Mouse (Mus musculus): ENCODE measurements at regions not wholly inside any gene's neighbourhood (a gene's known extent, or its start where the extent isn't known, plus 50 kb on each side); places are given as distances from the start of the nearest gene placed in this dataset.

- no peak for ATAC-seq (ENCODE audit: insufficient read depth)
- no peak for TF ChIP-seq EP300 (IDR thresholded peaks at IDR 0.05; ENCODE audit: low read depth)
- TF ChIP-seq CTCF (IDR thresholded peaks at IDR 0.05; ENCODE audit: low read depth), result no peak
- WGBS (ENCODE audit: insufficient replicate concordance), result 12% methylated on average over 10 of the region's 10 CpGs
Measured at GRCm38 (mm10) chr11:57911698-57912283, 79.2 kb upstream of the Hand1 start.

DNA sequence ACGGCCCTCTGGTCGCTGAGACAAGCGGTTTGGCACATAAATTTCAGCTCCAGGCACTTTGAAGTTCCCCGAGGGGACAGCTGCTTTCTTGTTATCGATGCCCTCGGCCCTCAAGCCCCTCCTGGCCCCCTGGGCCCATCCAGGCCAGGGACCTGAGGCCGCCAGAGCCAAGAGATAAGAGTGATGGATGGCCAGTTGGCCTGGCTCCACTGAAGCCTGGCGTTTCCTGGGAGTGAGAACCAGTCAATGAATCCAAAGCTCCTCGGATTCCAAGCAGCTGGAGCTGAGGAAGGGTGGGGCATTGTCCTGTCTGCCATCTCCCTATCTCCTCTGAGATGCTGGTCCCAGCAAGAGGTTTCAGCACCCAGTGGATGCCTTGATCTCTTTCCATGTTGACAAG, 71.6 kb upstream of the Hand1 start:
- no peak for ATAC-seq (ENCODE audit: insufficient read depth)
- WGBS (ENCODE audit: insufficient replicate concordance), result 15% methylated on average over 9 of the region's 9 CpGs

More at GRCm38 (mm10) chr11:57911698-57912283, 79.2 kb upstream of the Hand1 start:
- no peak overlapping the region for H3K4me2 ChIP-seq (ENCODE audit: low read depth)
- H3K4me1 ChIP-seq (replicated peaks; ENCODE audit: control insufficient read depth in 2 of 2, insufficient read depth in 2 of 2, low read length in 1 of 2), result peaks cover 0 to 3% of the 10 kb centered on the region in 2 experiments; a peak in 1 of 4 replicates
- no peaks in the 10 kb centered on the region for H3K36me3 ChIP-seq (replicated peaks; ENCODE audit: control insufficient read depth, insufficient read depth, low read depth)
- no peaks in the 10 kb centered on the region for H3K9me3 ChIP-seq (ENCODE audit: control insufficient read depth, low read length)
- H3K27me3 ChIP-seq (ENCODE audit: control insufficient read depth, insufficient read depth, low read length), result no peaks in the 10 kb centered on the region
- no peak for DNase-seq (ENCODE audit: low read depth in 3 of 3, low spot score in 3 of 3)
- no peak overlapping the region for H3K27ac ChIP-seq
- no peak overlapping the region for H3K9ac ChIP-seq (replicated peaks)
- no peak overlapping the region for H3K4me3 ChIP-seq (ENCODE audit: insufficient read depth in 1 of 2, low read depth in 2 of 2, low read length in 2 of 2)

GRCm38 (mm10) chr11:57899335-57899734, 66.7 kb upstream of the Hand1 start:
- no peak overlapping the region for H3K4me3 ChIP-seq (ENCODE audit: insufficient read depth in 1 of 2, low read depth in 2 of 2, low read length in 2 of 2)
- H3K27ac ChIP-seq, result no peak overlapping the region
- ATAC-seq (ENCODE audit: insufficient read depth), result no peak
- H3K9ac ChIP-seq (replicated peaks), result no peak overlapping the region
- TF ChIP-seq EP300 (IDR thresholded peaks at IDR 0.05; ENCODE audit: low read depth) (no peak), CTCF (IDR thresholded peaks at IDR 0.05; ENCODE audit: low read depth) (no peak)
- DNase-seq (ENCODE audit: low read depth in 3 of 3, low spot score in 3 of 3), result no peak
- H3K36me3 ChIP-seq (replicated peaks; ENCODE audit: control insufficient read depth, insufficient read depth, low read depth), result no peaks in the 10 kb centered on the region
- H3K4me1 ChIP-seq (replicated peaks; ENCODE audit: control insufficient read depth in 2 of 2, insufficient read depth in 2 of 2, low read length in 1 of 2), result no peaks in the 10 kb centered on the region
- WGBS (ENCODE audit: insufficient replicate concordance), result 30% methylated on average over 4 of the region's 4 CpGs
- no peaks in the 10 kb centered on the region for H3K9me3 ChIP-seq (ENCODE audit: control insufficient read depth, low read length)
- no peak overlapping the region for H3K4me2 ChIP-seq (ENCODE audit: low read depth)
- no peaks in the 10 kb centered on the region for H3K27me3 ChIP-seq (ENCODE audit: control insufficient read depth, insufficient read depth, low read length)

More for the DNA sequence above, 71.6 kb upstream of the Hand1 start:
- Histone ChIP-seq H3K27me3 (ENCODE audit: control insufficient read depth, insufficient read depth, low read length) (no peaks in the 10 kb centered on the region), H3K4me3 (ENCODE audit: insufficient read depth in 1 of 2, low read depth in 2 of 2, low read length in 2 of 2) (no peak overlapping the region), H3K4me1 (replicated peaks; ENCODE audit: control insufficient read depth in 2 of 2, insufficient read depth in 2 of 2, low read length in 1 of 2) (no peaks in the 10 kb centered on the region), H3K36me3 (replicated peaks; ENCODE audit: control insufficient read depth, insufficient read depth, low read depth) (no peaks in the 10 kb centered on the region), H3K9ac (replicated peaks) (no peak overlapping the region), H3K9me3 (ENCODE audit: control insufficient read depth, low read length) (no peaks in the 10 kb centered on the region), H3K27ac (no peak overlapping the region), H3K4me2 (ENCODE audit: low read depth) (no peak overlapping the region)
- no peak for DNase-seq (ENCODE audit: low read depth in 3 of 3, low spot score in 3 of 3)
- TF ChIP-seq CTCF (IDR thresholded peaks at IDR 0.05; ENCODE audit: low read depth), result no peak
- no peak for TF ChIP-seq EP300 (IDR thresholded peaks at IDR 0.05; ENCODE audit: low read depth)

DNA sequence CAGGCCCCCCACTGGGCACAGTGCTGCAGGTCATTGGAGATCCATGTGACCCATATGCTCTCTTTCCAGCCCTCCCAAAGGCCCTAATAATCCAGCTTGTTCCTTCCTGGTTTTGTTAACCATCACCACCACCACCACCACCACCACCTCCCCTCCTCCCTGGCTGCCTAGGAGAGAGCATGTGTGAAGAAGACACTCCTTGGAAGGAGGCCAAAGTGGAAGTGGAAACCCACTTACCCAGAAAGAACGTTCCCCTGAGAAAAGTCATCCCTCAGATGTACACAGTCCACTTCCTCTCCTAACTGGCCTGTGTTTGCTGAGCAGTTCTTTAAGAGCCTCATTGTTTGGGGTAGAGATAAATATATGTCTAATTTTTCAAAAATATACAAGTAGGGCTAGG, 62.9 kb upstream of the Hand1 start:
- WGBS (ENCODE audit: insufficient replicate concordance), result 20% methylated on average over 1 of the region's 1 CpGs
- TF ChIP-seq CTCF (IDR thresholded peaks at IDR 0.05; ENCODE audit: low read depth) (no peak), EP300 (IDR thresholded peaks at IDR 0.05; ENCODE audit: low read depth) (no peak)
- H3K4me3 ChIP-seq (ENCODE audit: insufficient read depth in 1 of 2, low read depth in 2 of 2, low read length in 2 of 2), result no peak overlapping the region
- no peaks in the 10 kb centered on the region for H3K9me3 ChIP-seq (ENCODE audit: control insufficient read depth, low read length)
- no peak overlapping the region for H3K27ac ChIP-seq
- no peaks in the 10 kb centered on the region for H3K27me3 ChIP-seq (ENCODE audit: control insufficient read depth, insufficient read depth, low read length)
- H3K36me3 ChIP-seq (replicated peaks; ENCODE audit: control insufficient read depth, insufficient read depth, low read depth), result no peaks in the 10 kb centered on the region
- no peak overlapping the region for H3K4me2 ChIP-seq (ENCODE audit: low read depth)
- H3K9ac ChIP-seq (replicated peaks), result no peak overlapping the region
- DNase-seq (ENCODE audit: low read depth in 3 of 3, low spot score in 3 of 3) (no peak), ATAC-seq (ENCODE audit: insufficient read depth) (no peak)
- no peaks in the 10 kb centered on the region for H3K4me1 ChIP-seq (replicated peaks; ENCODE audit: control insufficient read depth in 2 of 2, insufficient read depth in 2 of 2, low read length in 1 of 2)

GRCm38 (mm10) chr11:57882736-57883635, 50.4 kb upstream of the Hand1 start:
- DNase-seq (ENCODE audit: low read depth in 3 of 3, low spot score in 3 of 3), result no peak
- H3K9ac ChIP-seq (replicated peaks), result no peak overlapping the region
- no peaks in the 10 kb centered on the region for H3K27me3 ChIP-seq (ENCODE audit: control insufficient read depth, insufficient read depth, low read length)
- H3K4me1 ChIP-seq (replicated peaks; ENCODE audit: control insufficient read depth in 2 of 2, insufficient read depth in 2 of 2, low read length in 1 of 2), result no peaks in the 10 kb centered on the region
- TF ChIP-seq EP300 (IDR thresholded peaks at IDR 0.05; ENCODE audit: low read depth) (no peak), CTCF (IDR thresholded peaks at IDR 0.05; ENCODE audit: low read depth) (no peak)
- H3K36me3 ChIP-seq (replicated peaks; ENCODE audit: control insufficient read depth, insufficient read depth, low read depth), result no peaks in the 10 kb centered on the region
- 42% methylated on average over 15 of the region's 15 CpGs for whole genome bisulfite sequencing (ENCODE audit: insufficient replicate concordance)
- ATAC-seq (ENCODE audit: insufficient read depth), result no peak
- H3K4me2 ChIP-seq (ENCODE audit: low read depth), result no peak overlapping the region
- H3K9me3 ChIP-seq (ENCODE audit: control insufficient read depth, low read length), result no peaks in the 10 kb centered on the region
- no peak overlapping the region for H3K27ac ChIP-seq
- no peak overlapping the region for H3K4me3 ChIP-seq (ENCODE audit: insufficient read depth in 1 of 2, low read depth in 2 of 2, low read length in 2 of 2)
